In the genomic region with DNA sequence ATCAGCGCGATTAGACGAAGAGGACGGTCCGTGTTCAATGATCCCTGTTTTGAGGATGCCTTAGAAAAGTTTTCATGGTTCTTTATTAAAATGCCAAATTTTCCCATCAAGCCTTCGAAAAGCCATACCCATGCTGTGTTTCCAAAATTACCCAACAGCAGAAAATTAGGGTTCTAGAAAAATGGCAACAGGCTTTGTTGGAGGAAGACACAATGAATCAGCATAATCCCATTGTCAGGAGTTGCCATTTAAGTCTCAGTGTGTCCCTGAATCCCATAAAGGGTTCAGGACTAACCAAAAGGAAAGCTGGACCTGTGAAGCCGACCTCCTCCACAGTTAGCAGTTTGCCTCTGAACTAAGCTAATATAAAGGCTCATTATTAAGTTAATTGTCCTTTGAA, we compare ENCODE assay signal across 8 mouse cellular contexts.
A peak's percentile ranks its signal among the peaks of the same experiment; 100 is the strongest.
DNase-seq lines count a peak whose midpoint lies in the region; ATAC-seq lines count a peak whose summit lies in the region.

No protein-coding gene starts in this region.

- H3K9me3 ChIP-seq in heart, embryonic 16.5 days (replicated peaks; ENCODE audit: control insufficient read depth, low read length) = no peaks in the 10 kb centered on the region
- no peaks in the 10 kb centered on the region for H3K9me3 ChIP-seq in embryonic facial prominence, embryonic 10.5 days
- H3K9me3 ChIP-seq in hindbrain, embryonic 14.5 days (ENCODE audit: control insufficient read depth, low read length) = no peaks in the 10 kb centered on the region
- H3K9me3 ChIP-seq in midbrain, embryonic 15.5 days = no peaks in the 10 kb centered on the region

- H3K27ac ChIP-seq in heart, embryonic 16.5 days (ENCODE audit: low read length) = no peak overlapping the region
- peak overlapping the region; percentile 65 for H3K27ac ChIP-seq in embryonic facial prominence, embryonic 10.5 days (replicated peaks)
- H3K27ac ChIP-seq in hindbrain, embryonic 14.5 days = peak overlapping the region; percentile 84
- H3K27ac ChIP-seq in midbrain, embryonic 15.5 days = peak overlapping the region; percentile 75

- H3K36me3 ChIP-seq in heart, embryonic 16.5 days (ENCODE audit: control insufficient read depth, insufficient read depth) = no peaks in the 10 kb centered on the region
- H3K36me3 ChIP-seq in embryonic facial prominence, embryonic 10.5 days (replicated peaks) = no peaks in the 10 kb centered on the region
- no peaks in the 10 kb centered on the region for H3K36me3 ChIP-seq in hindbrain, embryonic 14.5 days (replicated peaks; ENCODE audit: control insufficient read depth, insufficient read depth)
- no peaks in the 10 kb centered on the region for H3K36me3 ChIP-seq in midbrain, embryonic 15.5 days (replicated peaks)

- no peak overlapping the region for H3K9ac ChIP-seq in heart, embryonic 16.5 days (ENCODE audit: low read length)
- H3K9ac ChIP-seq in hindbrain, embryonic 14.5 days = peak overlapping the region; percentile 60
- peak overlapping the region; percentile 22; the same call in 1 of the 2 replicates for H3K9ac ChIP-seq in midbrain, embryonic 15.5 days

- ATAC-seq in heart, embryonic 16.5 days (replicated peaks; ENCODE audit: extremely low read depth, insufficient read depth, low FRiP score) = no peak
- ATAC-seq in hindbrain, embryonic 14.5 days (ENCODE audit: low FRiP score) = no peak
- no peak for ATAC-seq in midbrain, embryonic 15.5 days (replicated peaks)
- ATAC-seq in inflammation-experienced regulatory T-cells, adult 6 months = no peak

- no peaks in the 10 kb centered on the region for H3K4me1 ChIP-seq in heart, embryonic 16.5 days (ENCODE audit: control insufficient read depth, insufficient read depth, low read length)
- peaks cover 22% of the 10 kb centered on the region for H3K4me1 ChIP-seq in embryonic facial prominence, embryonic 10.5 days
- peaks cover 15% of the 10 kb centered on the region; the same call in 1 of the 2 replicates for H3K4me1 ChIP-seq in hindbrain, embryonic 14.5 days (replicated peaks; ENCODE audit: control insufficient read depth, insufficient read depth, low read length)
- H3K4me1 ChIP-seq in midbrain, embryonic 15.5 days = peaks cover 16% of the 10 kb centered on the region

- H3K4me2 ChIP-seq in heart, embryonic 16.5 days (ENCODE audit: low read depth, low read length) = peak overlapping the region; percentile 67
- H3K4me2 ChIP-seq in hindbrain, embryonic 14.5 days (replicated peaks) = peak overlapping the region; percentile 78
- H3K4me2 ChIP-seq in midbrain, embryonic 15.5 days = peak overlapping the region; percentile 60

- intact Hi-C loops in heart, postnatal 36 days (cut with DNase I) = loop anchor here (5.0 kb wide), 2 partner anchors 218 to 1293 kb away; no protein-coding TSS in a partner anchor

- 44% methylated on average over 7 of the region's 7 CpGs for WGBS in heart, embryonic 16.5 days
- WGBS in embryonic facial prominence, embryonic 10.5 days = 27% methylated on average over 7 of the region's 7 CpGs
- WGBS in hindbrain, embryonic 14.5 days = 6% methylated on average over 7 of the region's 7 CpGs
- 10% methylated on average over 7 of the region's 7 CpGs for WGBS in midbrain, embryonic 15.5 days

- H3K27me3 ChIP-seq in heart, embryonic 16.5 days (ENCODE audit: control insufficient read depth, insufficient read depth, low read length) = peaks cover 9% of the 10 kb centered on the region
- H3K27me3 ChIP-seq in embryonic facial prominence, embryonic 10.5 days (replicated peaks; ENCODE audit: low read depth, poor library complexity, severe bottlenecking) = peaks cover 64% of the 10 kb centered on the region
- peaks cover 71% of the 10 kb centered on the region for H3K27me3 ChIP-seq in hindbrain, embryonic 14.5 days (ENCODE audit: control insufficient read depth, insufficient read depth, low read length)
- peaks cover 60% of the 10 kb centered on the region for H3K27me3 ChIP-seq in midbrain, embryonic 15.5 days (replicated peaks)

- H3K4me3 ChIP-seq in heart, embryonic 16.5 days (ENCODE audit: low read length) = peak overlapping the region; percentile 46
- H3K4me3 ChIP-seq in embryonic facial prominence, embryonic 10.5 days = peak overlapping the region; percentile 55
- H3K4me3 ChIP-seq in hindbrain, embryonic 14.5 days (replicated peaks; ENCODE audit: low read length) = peak overlapping the region; percentile 33
- H3K4me3 ChIP-seq in midbrain, embryonic 15.5 days = peak overlapping the region; percentile 32

- no peak for DNase-seq in heart, postnatal 36 days
- no peak for DNase-seq in embryonic facial prominence, embryonic 10.5 days (ENCODE audit: low spot score)
- DNase-seq in hindbrain, embryonic 14.5 days (ENCODE audit: low spot score) = no peak
- no peak for DNase-seq in spleen, adult 12 weeks (ENCODE audit: low spot score)
- DNase-seq in spleen, postnatal 36 days (ENCODE audit: low spot score in 2 of 2) = no peak
